Mouse (Mus musculus) small intestine, adult 2 months (tissue): ENCODE measurements around the gene Dguok.

Experiments
- CTCF ChIP-seq: fragments of 200-500 bp; IDR thresholded peaks from 2 replicates; pipeline ENCODE4 v1.5.1; 2012; ENCODE audit warnings: low read depth, mild to moderate bottlenecking, control low read depth, inconsistent platforms, low read length, moderate library complexity, mixed read lengths; ENCODE audit not compliant: insufficient replicate concordance, insufficient read length; ENCODE audit errors: extremely low read depth
- POLR2A ChIP-seq: fragments of 200-500 bp; IDR thresholded peaks from 2 replicates; pipeline ENCODE4 v1.6.1; 2012; ENCODE audit warnings: low read depth, mild to moderate bottlenecking, control low read depth, inconsistent platforms, low read length, moderate library complexity

- TF ChIP-seq CTCF = no peak
- TF ChIP-seq POLR2A = no peak
Measured at GRCm38 (mm10) chr6:83507168-83507546, 388 bp upstream of the Dguok start.
